Mouse (Mus musculus) neural tube, embryonic 11.5 days (tissue): ENCODE results near the gene Ramp1. TPM values are rescaled to one million over a fixed set of nuclear protein-coding genes. Genes with fewer than 3 reads are reported as not detected.

Experiments used
- ATAC-seq: fragments of 200-750 bp; cut with Nextera tagmentation; 2 replicates; pipeline ENCODE4 v1.8.0; 2017; ENCODE audit warnings: moderate number of reproducible peaks, mild to moderate bottlenecking, moderate TSS enrichment, moderate library complexity; ENCODE audit not compliant: insufficient read depth, low FRiP score, low TSS enrichment
- DNase-seq: peaks from one replicate; pipeline ENCODE4 v3.0.0-alpha.2; 2015; ENCODE audit warnings: low spot score
- H3K27ac ChIP-seq: fragments of 300-500 bp; sonication (generic); 2 replicates; pipeline ENCODE4 v1.5.1; 2014; ENCODE audit warnings: low read depth, mild to moderate bottlenecking, low read length
- H3K27me3 ChIP-seq: fragments of 300-500 bp; sonication (generic); 2 replicates; pipeline ENCODE4 v1.6.1; 2014; ENCODE audit warnings: mild to moderate bottlenecking, low read length, mixed read lengths; ENCODE audit not compliant: control insufficient read depth, insufficient read depth
- H3K36me3 ChIP-seq: fragments of 300-500 bp; sonication (generic); 2 replicates; pipeline ENCODE4 v1.6.1; 2014; ENCODE audit warnings: mild to moderate bottlenecking, low read length, moderate library complexity, mixed read lengths; ENCODE audit not compliant: control insufficient read depth, insufficient read depth
- H3K4me1 ChIP-seq: fragments of 300-500 bp; sonication (generic); 2 replicates; pipeline ENCODE4 v1.6.1; 2014; ENCODE audit warnings: low read length, mixed read lengths; ENCODE audit not compliant: control insufficient read depth, insufficient read depth
- H3K4me2 ChIP-seq: fragments of 300-500 bp; sonication (generic); 2 replicates; pipeline ENCODE4 v1.6.1; 2014; ENCODE audit warnings: low read depth, mild to moderate bottlenecking, moderate library complexity
- H3K4me3 ChIP-seq: fragments of 300-500 bp; sonication (generic); 2 replicates; pipeline ENCODE4 v1.5.1; 2014; ENCODE audit warnings: low read depth, low read length
- H3K9ac ChIP-seq: fragments of 300-500 bp; sonication (generic); 2 replicates; pipeline ENCODE4 v1.6.1; 2014; ENCODE audit warnings: mild to moderate bottlenecking, low read length
- H3K9me3 ChIP-seq: fragments of 300-500 bp; sonication (generic); 2 replicates; pipeline ENCODE4 v1.6.1; 2016; ENCODE audit warnings: low read length; ENCODE audit not compliant: control insufficient read depth
- WGBS: fragments of 180-500 bp; shearing (Covaris S2); extraction: QIAGEN DNeasy Blood & Tissue Kit; methylation state at CpG from one replicate; pipeline ENCODE4 v1.1.7; 2014; 5-methylcytosine and 5-hydroxymethylcytosine counted together
- polyA plus RNA-seq: library from polyadenylated mRNA; unstranded; fragments of >200 nt; fragmentation: Nextera tagmentation; extraction: Ambion mirVana; gene quantifications from 2 replicates; pipeline ENCODE4 v1.2.1, GENCODE M21; 2014

Gene Ramp1
- polyA plus RNA-seq, 1 experiment from 2014 or later, result 1.2 TPM

DNA sequence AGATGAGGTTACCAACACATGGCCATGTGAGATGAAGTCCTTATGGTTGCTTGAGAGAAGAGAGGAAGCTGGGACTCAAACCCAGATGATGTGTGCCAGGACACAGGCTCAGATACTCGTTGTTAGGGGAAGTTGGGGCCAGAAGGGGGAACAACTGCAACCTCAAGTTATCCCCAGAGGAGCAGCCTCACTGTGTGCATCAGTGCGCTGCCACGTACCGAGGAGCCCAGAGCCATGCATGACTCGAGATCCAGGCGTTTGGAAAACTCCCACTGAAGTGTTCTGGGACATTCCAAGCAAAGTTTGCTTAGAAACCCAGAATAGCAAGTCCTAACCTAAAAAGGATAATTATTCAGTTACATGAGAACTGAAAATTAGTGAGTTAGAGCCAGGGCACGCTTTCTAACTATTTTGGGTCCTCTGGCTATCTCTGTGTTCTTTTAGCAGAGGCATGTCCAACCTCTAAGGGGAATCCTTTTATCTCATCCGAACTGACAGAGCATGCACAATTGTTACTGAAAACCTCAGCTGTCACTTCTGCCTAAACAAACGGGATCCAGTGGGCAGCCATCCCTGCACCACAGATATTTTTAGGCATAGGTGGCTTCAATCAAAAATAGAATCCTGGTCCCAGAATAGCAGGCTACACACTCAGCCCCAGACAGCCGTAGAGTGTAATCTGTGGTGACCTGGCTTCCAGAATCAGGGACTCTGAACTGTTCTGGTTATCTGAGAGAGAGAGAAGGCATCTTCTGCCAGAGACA lies 37.1 kb downstream of the Ramp1 start:
- no peak for DNase-seq
- Histone ChIP-seq H3K27me3 (no peaks in the 10 kb centered on the region), H3K9ac (no peak overlapping the region), H3K4me2 (no peak overlapping the region), H3K4me1 (no peaks in the 10 kb centered on the region), H3K27ac (no peak overlapping the region), H3K36me3 (no peaks in the 10 kb centered on the region), H3K4me3 (no peak overlapping the region), H3K9me3 (no peaks in the 10 kb centered on the region)
- WGBS, result 75% methylated on average over 10 of the region's 10 CpGs
- no peak for ATAC-seq

DNA sequence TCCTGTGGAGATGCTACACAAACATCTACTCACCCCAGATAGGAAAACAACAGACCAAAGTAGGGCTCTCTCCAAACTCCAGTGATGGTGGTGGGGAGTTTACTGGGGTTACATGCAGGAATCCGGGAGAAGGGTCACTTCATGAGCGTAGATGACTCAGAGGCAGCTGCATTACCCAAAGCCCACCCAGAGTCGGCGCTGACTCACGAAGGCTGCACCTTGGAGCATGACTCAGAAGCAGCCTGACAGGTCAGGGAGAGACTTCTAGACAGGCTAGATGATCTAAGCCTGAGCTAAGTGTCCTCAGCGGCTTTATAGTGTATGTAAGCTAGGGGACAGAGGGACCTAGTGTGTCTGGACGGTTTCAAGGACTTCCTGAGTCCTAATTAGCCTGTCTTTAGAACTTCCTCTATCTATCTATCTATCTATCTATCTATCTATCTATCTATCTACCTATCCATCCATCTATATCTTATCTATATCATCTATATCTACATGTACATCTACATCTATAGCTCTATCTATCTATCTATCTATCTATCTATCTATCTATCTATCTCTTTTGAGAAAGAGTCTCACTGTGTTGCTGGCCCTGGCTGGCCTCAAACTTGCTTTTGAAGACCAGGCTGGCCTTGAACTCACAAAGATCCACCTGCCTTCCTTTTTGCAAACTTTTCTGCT lies 40.2 kb downstream of the Ramp1 start:
- Histone ChIP-seq H3K9ac (no peak overlapping the region), H3K4me1 (no peaks in the 10 kb centered on the region), H3K4me3 (no peak overlapping the region), H3K36me3 (no peaks in the 10 kb centered on the region), H3K4me2 (no peak overlapping the region), H3K27me3 (no peaks in the 10 kb centered on the region), H3K27ac (no peak overlapping the region), H3K9me3 (no peaks in the 10 kb centered on the region)
- ATAC-seq, result no peak
- DNase-seq, result no peak
- 92% methylated on average over 7 of the region's 7 CpGs for WGBS

DNA sequence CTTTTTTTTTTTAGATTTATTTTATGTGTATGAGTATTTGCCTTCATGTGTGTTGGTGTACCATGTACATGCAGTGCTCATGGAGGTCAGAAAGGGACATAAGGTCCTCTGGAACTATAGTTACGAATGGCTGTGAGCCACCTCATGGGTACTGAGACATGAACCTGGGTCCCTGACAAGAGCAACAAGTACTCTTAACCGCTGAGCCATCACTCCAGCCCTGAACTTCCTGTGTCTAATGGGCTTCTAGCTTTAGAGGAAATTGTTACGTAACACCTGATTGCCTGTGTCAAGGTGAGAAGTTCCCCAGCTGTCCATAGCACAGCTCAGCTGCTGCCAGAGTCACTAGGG lies 40.7 kb downstream of the Ramp1 start:
- no peaks in the 10 kb centered on the region for H3K9me3 ChIP-seq
- H3K36me3 ChIP-seq, result no peaks in the 10 kb centered on the region
- DNase-seq (no peak), ATAC-seq (no peak)
- 88% methylated on average over 3 of the region's 3 CpGs for WGBS
- H3K4me1 ChIP-seq, result no peaks in the 10 kb centered on the region
- no peaks in the 10 kb centered on the region for H3K27me3 ChIP-seq
- no peak overlapping the region for H3K4me2 ChIP-seq
- no peak overlapping the region for H3K4me3 ChIP-seq
- H3K9ac ChIP-seq, result no peak overlapping the region
- H3K27ac ChIP-seq, result no peak overlapping the region

DNA sequence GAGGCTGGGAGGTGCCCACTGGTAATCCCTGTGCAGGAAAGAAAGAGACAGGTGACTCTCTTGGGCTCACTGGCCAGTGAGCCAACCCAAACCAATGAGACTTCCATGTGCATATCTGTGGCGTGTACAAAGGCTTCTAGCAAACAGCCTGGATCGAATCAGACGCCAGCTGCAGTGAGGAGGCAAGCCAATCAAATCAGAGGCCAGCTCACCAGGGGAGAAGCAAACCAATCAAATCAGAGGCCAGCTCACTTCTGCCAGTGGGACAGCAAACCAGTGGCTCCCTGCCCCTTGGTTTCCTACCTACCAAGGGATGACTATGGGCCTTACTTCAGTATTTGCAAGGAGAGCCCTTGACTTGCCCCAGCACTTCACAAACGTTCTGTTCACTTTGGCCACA lies 46.9 kb downstream of the Ramp1 start:
- Histone ChIP-seq H3K27ac (no peak overlapping the region), H3K27me3 (no peaks in the 10 kb centered on the region), H3K9me3 (no peaks in the 10 kb centered on the region), H3K9ac (no peak overlapping the region), H3K4me3 (no peak overlapping the region), H3K36me3 (no peaks in the 10 kb centered on the region), H3K4me2 (no peak overlapping the region), H3K4me1 (no peaks in the 10 kb centered on the region)
- ATAC-seq (no peak), DNase-seq (no peak)
- 78% methylated on average over 4 of the region's 4 CpGs for WGBS

DNA sequence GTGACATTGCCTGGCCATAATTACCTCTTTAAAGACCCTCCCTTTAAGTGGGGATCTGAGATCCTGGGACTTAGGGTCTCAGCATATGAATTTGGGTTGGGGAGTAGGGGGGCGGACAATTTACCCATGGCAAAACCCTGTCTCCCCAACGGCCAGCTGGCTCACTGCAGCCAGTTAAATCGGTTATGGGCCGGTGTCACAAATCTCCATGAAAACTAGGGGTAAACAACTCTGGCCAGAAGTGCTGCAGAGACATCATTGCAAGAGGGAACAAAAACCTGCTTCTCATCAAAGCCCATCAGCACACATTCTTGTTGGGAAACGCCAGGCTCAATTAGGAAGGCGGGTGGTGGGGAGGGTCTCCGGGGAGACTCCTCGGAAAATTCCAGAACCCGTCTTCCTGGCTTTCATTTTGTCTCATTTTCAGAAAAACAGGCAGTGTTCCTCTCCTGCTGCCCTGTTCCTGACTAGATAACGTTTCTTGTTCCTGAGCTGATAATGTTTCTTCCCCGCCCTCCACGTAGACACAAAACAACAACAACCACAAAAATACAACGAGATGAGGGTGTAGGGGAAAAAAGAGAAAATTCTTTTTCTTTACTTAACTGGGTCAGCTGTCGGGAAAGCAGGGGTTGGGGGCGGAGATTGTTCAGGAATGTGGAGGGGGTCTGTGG lies 47.9 kb downstream of the Ramp1 start:
- no peak for ATAC-seq
- no peaks in the 10 kb centered on the region for H3K36me3 ChIP-seq
- no peak for DNase-seq
- 67% methylated on average over 15 of the region's 15 CpGs for WGBS
- H3K9ac ChIP-seq, result no peak overlapping the region
- no peak overlapping the region for H3K27ac ChIP-seq
- no peak overlapping the region for H3K4me2 ChIP-seq
- no peaks in the 10 kb centered on the region for H3K4me1 ChIP-seq
- H3K9me3 ChIP-seq, result no peaks in the 10 kb centered on the region
- no peak overlapping the region for H3K4me3 ChIP-seq
- no peaks in the 10 kb centered on the region for H3K27me3 ChIP-seq

DNA sequence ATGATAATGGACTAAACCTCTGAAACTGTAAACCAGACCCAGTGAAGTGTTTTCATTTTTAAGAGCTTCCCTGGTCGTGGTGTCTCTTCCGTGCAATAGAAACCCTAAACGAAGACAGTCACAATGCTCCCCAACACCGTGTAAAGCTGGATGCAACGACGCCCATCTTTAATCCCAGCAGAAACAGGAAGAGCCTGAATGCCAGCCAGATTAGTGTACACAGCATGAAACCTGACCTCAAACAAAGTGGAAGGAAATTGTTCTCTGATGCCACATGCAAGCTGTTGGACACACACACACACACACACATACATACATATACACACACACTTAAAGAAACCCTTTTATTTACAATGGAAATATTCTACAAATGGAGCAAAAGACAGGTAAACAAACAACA lies 51.5 kb downstream of the Ramp1 start:
- H3K9me3 ChIP-seq, result no peaks in the 10 kb centered on the region
- WGBS, result 85% methylated on average over 6 of the region's 6 CpGs
- ATAC-seq, result no peak

DNA sequence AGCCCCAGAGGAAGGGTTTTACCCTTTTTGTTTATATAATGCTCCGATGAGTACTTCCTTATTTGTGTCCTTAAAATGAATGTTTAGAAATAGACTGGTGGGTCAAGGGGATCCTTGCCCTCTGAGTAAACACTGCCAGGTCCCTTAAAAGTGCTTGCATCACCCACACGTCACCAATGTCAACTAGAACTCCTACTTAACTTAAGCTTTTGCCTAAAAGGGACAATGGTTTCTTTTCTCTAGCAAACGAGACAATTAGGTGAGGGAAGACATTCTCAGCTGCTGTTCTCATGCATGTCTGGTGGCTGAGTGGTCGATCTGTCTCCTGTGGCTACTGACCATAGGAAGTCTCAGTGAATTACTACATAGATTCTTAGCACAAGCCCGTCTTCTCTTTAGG lies 52.3 kb downstream of the Ramp1 start:
- Histone ChIP-seq H3K27me3 (no peaks in the 10 kb centered on the region), H3K36me3 (no peaks in the 10 kb centered on the region), H3K9ac (no peak overlapping the region), H3K4me2 (no peak overlapping the region), H3K9me3 (no peaks in the 10 kb centered on the region), H3K4me1 (no peaks in the 10 kb centered on the region), H3K27ac (no peak overlapping the region), H3K4me3 (no peak overlapping the region)
- 71% methylated on average over 5 of the region's 5 CpGs for WGBS
- DNase-seq (no peak), ATAC-seq (no peak)

More for the DNA sequence above, 51.5 kb downstream of the Ramp1 start:
- H3K4me3 ChIP-seq, result no peak overlapping the region
- H3K27ac ChIP-seq, result no peak overlapping the region
- H3K4me1 ChIP-seq, result no peaks in the 10 kb centered on the region
- DNase-seq, result no peak
- H3K9ac ChIP-seq, result no peak overlapping the region
- H3K4me2 ChIP-seq, result no peak overlapping the region
- no peaks in the 10 kb centered on the region for H3K36me3 ChIP-seq
- H3K27me3 ChIP-seq, result no peaks in the 10 kb centered on the region

DNA sequence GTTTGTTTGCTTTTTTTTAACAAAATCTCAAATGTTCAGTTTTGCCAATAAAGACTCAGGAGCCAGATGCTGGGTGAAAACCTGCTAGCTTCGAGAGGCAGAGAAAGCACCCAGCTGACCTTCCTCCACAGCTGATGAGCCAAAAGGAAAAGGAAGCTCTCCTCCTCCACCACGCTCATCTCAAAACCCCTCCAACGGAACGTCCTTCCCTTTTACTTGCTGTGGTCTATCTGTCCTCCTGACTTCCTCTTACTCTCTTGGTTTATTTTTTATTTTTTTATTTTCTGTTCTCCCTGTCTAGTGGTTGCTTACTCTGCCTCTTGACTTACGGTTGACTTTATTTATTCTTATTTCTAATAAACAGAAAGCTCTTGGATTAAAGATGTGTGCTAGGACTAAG lies 55.8 kb downstream of the Ramp1 start:
- Histone ChIP-seq H3K4me1 (no peaks in the 10 kb centered on the region), H3K4me2 (no peak overlapping the region), H3K9ac (no peak overlapping the region), H3K9me3 (no peaks in the 10 kb centered on the region), H3K27ac (no peak overlapping the region), H3K36me3 (no peaks in the 10 kb centered on the region), H3K4me3 (no peak overlapping the region), H3K27me3 (no peaks in the 10 kb centered on the region)
- WGBS, result 81% methylated on average over 5 of the region's 5 CpGs
- ATAC-seq, result no peak
- DNase-seq, result no peak

DNA sequence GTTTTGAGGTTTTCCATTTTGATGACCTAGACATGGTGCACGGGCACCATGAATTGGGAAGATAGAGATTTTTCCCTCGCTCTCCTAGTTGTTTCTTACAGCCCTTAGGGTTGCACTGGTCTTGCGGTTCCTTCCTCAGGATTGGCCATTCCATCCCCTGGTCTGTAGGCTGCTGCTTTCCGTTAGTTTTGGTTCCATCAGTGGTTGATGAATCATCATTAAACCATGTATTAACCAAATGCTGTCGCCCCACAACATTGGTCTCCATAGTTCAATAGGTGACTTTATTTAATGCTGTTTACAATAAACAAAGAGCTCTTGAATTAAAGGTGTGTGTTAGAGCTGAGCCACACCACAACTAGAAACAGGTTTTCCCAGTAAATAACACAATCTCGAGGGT lies 58.1 kb downstream of the Ramp1 start:
- no peak overlapping the region for H3K4me3 ChIP-seq
- no peak overlapping the region for H3K27ac ChIP-seq
- H3K9ac ChIP-seq, result no peak overlapping the region
- no peak overlapping the region for H3K4me2 ChIP-seq
- DNase-seq, result no peak
- ATAC-seq, result no peak
- no peaks in the 10 kb centered on the region for H3K9me3 ChIP-seq
- H3K36me3 ChIP-seq, result no peaks in the 10 kb centered on the region
- H3K27me3 ChIP-seq, result no peaks in the 10 kb centered on the region
- WGBS, result 78% methylated on average over 6 of the region's 6 CpGs
- H3K4me1 ChIP-seq, result no peaks in the 10 kb centered on the region
